Mouse (Mus musculus) kidney, embryonic 15.5 days (tissue): ENCODE results near the gene Ppfibp2. TPM values are rescaled to one million over a fixed set of nuclear protein-coding genes. Genes with fewer than 3 reads are reported as not detected.

Experiments
- ATAC-seq: fragments of 200-750 bp; cut with Nextera tagmentation; replicated peaks from 2 replicates; pipeline ENCODE4 v1.8.0; 2017; ENCODE audit warnings: moderate TSS enrichment; ENCODE audit not compliant: low FRiP score
- H3K27ac ChIP-seq: fragments of 300-500 bp; sonication (generic); 2 replicates; pipeline ENCODE4 v1.5.1; 2015; ENCODE audit warnings: mild to moderate bottlenecking, inconsistent platforms
- H3K27me3 ChIP-seq: fragments of 300-500 bp; sonication (generic); 2 replicates; pipeline ENCODE4 v1.6.1; 2015; ENCODE audit warnings: inconsistent platforms
- H3K36me3 ChIP-seq: fragments of 300-500 bp; sonication (generic); 2 replicates; pipeline ENCODE4 v1.6.1; 2015; ENCODE audit warnings: inconsistent platforms
- H3K4me1 ChIP-seq: fragments of 300-500 bp; sonication (generic); 2 replicates; pipeline ENCODE4 v1.6.1; 2015; ENCODE audit warnings: inconsistent platforms
- H3K4me2 ChIP-seq: fragments of 300-500 bp; sonication (generic); 2 replicates; pipeline ENCODE4 v1.6.1; 2015; ENCODE audit warnings: moderate library complexity, mild to moderate bottlenecking, inconsistent platforms
- H3K4me3 ChIP-seq: fragments of 300-500 bp; sonication (generic); replicated peaks from 2 replicates; pipeline ENCODE4 v1.5.1; 2015; ENCODE audit warnings: mild to moderate bottlenecking, inconsistent platforms
- H3K9ac ChIP-seq: fragments of 300-500 bp; sonication (generic); 2 replicates; pipeline ENCODE4 v1.6.1; 2015; ENCODE audit warnings: mild to moderate bottlenecking, inconsistent platforms
- H3K9me3 ChIP-seq: fragments of 300-500 bp; sonication (generic); replicated peaks from 2 replicates; pipeline ENCODE4 v1.6.1; 2016; ENCODE audit warnings: inconsistent platforms
- WGBS: fragments of 180-500 bp; shearing (Covaris S2); methylation state at CpG from one replicate; pipeline ENCODE4 v1.1.7; 2015; ENCODE audit warnings: mixed read lengths; 5-methylcytosine and 5-hydroxymethylcytosine counted together
- polyA plus RNA-seq: library from polyadenylated mRNA; unstranded; fragments of >200 nt; fragmentation: Nextera tagmentation; extraction: Ambion mirVana; gene quantifications from 2 replicates; pipeline ENCODE4 v1.2.1, GENCODE M21; 2015

The Ppfibp2 gene
- polyA plus RNA-seq, 1 experiment from 2014 or later: 5.6 TPM

- 29% methylated on average over 11 of the region's 11 CpGs for WGBS
- no peak overlapping the region for H3K9ac ChIP-seq
- H3K4me3 ChIP-seq: no peak overlapping the region
- H3K27me3 ChIP-seq: no peaks in the 10 kb centered on the region
- no peaks in the 10 kb centered on the region for H3K9me3 ChIP-seq
- no peak for ATAC-seq
- H3K4me1 ChIP-seq: no peaks in the 10 kb centered on the region
- H3K4me2 ChIP-seq: no peak overlapping the region
- no peaks in the 10 kb centered on the region for H3K36me3 ChIP-seq
- no peak overlapping the region for H3K27ac ChIP-seq
These were observed 23.3 kb downstream of the Ppfibp2 start for GRCm38 (mm10) chr7:107618028-107618992.

GRCm38 (mm10) chr7:107619225-107619624 is 24.2 kb downstream of the Ppfibp2 start:
- no peak overlapping the region for H3K4me2 ChIP-seq
- H3K9ac ChIP-seq: no peak overlapping the region
- H3K4me3 ChIP-seq: no peak overlapping the region
- 77% methylated on average over 4 of the region's 4 CpGs for WGBS
- no peaks in the 10 kb centered on the region for H3K9me3 ChIP-seq
- H3K27ac ChIP-seq: no peak overlapping the region
- ATAC-seq: no peak
- no peaks in the 10 kb centered on the region for H3K36me3 ChIP-seq
- no peaks in the 10 kb centered on the region for H3K27me3 ChIP-seq
- no peaks in the 10 kb centered on the region for H3K4me1 ChIP-seq

GRCm38 (mm10) chr7:107620137-107620536 is 25.1 kb downstream of the Ppfibp2 start:
- H3K27ac ChIP-seq: no peak overlapping the region
- no peaks in the 10 kb centered on the region for H3K36me3 ChIP-seq
- H3K9ac ChIP-seq: no peak overlapping the region
- H3K4me3 ChIP-seq: no peak overlapping the region
- no peak overlapping the region for H3K4me2 ChIP-seq
- H3K4me1 ChIP-seq: no peaks in the 10 kb centered on the region
- no peaks in the 10 kb centered on the region for H3K9me3 ChIP-seq
- ATAC-seq: no peak
- 80% methylated on average over 3 of the region's 3 CpGs for WGBS
- no peaks in the 10 kb centered on the region for H3K27me3 ChIP-seq

- 60% methylated on average over 3 of the region's 3 CpGs for WGBS
- Histone ChIP-seq H3K4me3 (no peak overlapping the region), H3K36me3 (no peaks in the 10 kb centered on the region), H3K27ac (no peak overlapping the region), H3K9ac (no peak overlapping the region), H3K4me1 (no peaks in the 10 kb centered on the region), H3K9me3 (no peaks in the 10 kb centered on the region), H3K4me2 (no peak overlapping the region), H3K27me3 (no peaks in the 10 kb centered on the region)
- ATAC-seq: no peak
These were observed 29.4 kb downstream of the Ppfibp2 start for GRCm38 (mm10) chr7:107624432-107624831.

GRCm38 (mm10) chr7:107625061-107625460 is 30.1 kb downstream of the Ppfibp2 start, which contains the start of gene 5330417H12Rik:
5330417H12Rik (minus strand) TSS chr7:107625161.
- H3K4me2 ChIP-seq: no peak within 1 kb of the TSS
- 81% methylated on average over 2 of the region's 2 CpGs for whole genome bisulfite sequencing
- no peak for ATAC-seq
- no peak within 1 kb of the TSS for H3K27ac ChIP-seq
- H3K27me3 ChIP-seq: no peaks in the 10 kb centered on the region
- H3K36me3 ChIP-seq: no peaks in the 10 kb centered on the region
- H3K4me3 ChIP-seq: no peak within 1 kb of the TSS
- H3K9ac ChIP-seq: no peak within 1 kb of the TSS
- no peaks in the 10 kb centered on the region for H3K4me1 ChIP-seq
- no peaks in the 10 kb centered on the region for H3K9me3 ChIP-seq

- no peak overlapping the region for H3K4me3 ChIP-seq
- H3K9ac ChIP-seq: no peak overlapping the region
- no peak overlapping the region for H3K4me2 ChIP-seq
- no peaks in the 10 kb centered on the region for H3K4me1 ChIP-seq
- 77% methylated on average over 6 of the region's 6 CpGs for WGBS
- no peak for ATAC-seq
- H3K27me3 ChIP-seq: no peaks in the 10 kb centered on the region
- no peaks in the 10 kb centered on the region for H3K36me3 ChIP-seq
- H3K9me3 ChIP-seq: no peaks in the 10 kb centered on the region
- no peak overlapping the region for H3K27ac ChIP-seq
These were observed 30.8 kb downstream of the Ppfibp2 start for GRCm38 (mm10) chr7:107625781-107626180.

- Histone ChIP-seq H3K4me1 (no peaks in the 10 kb centered on the region), H3K4me2 (no peak overlapping the region), H3K27me3 (no peaks in the 10 kb centered on the region), H3K27ac (no peak overlapping the region), H3K9me3 (no peaks in the 10 kb centered on the region), H3K36me3 (no peaks in the 10 kb centered on the region), H3K9ac (no peak overlapping the region), H3K4me3 (no peak overlapping the region)
- ATAC-seq: no peak
These were observed 33.4 kb downstream of the Ppfibp2 start for GRCm38 (mm10) chr7:107628383-107628782.

GRCm38 (mm10) chr7:107633201-107633600 is 38.2 kb downstream of the Ppfibp2 start:
- Histone ChIP-seq H3K27ac (no peak overlapping the region), H3K27me3 (no peaks in the 10 kb centered on the region), H3K4me2 (no peak overlapping the region), H3K4me1 (no peaks in the 10 kb centered on the region), H3K9ac (no peak overlapping the region), H3K36me3 (no peaks in the 10 kb centered on the region), H3K4me3 (no peak overlapping the region), H3K9me3 (no peaks in the 10 kb centered on the region)
- ATAC-seq: no peak
- 88% methylated on average over 4 of the region's 4 CpGs for WGBS

GRCm38 (mm10) chr7:107637398-107637797 is 42.4 kb downstream of the Ppfibp2 start:
- 68% methylated on average over 7 of the region's 7 CpGs for WGBS
- no peak for ATAC-seq
- no peak overlapping the region for H3K4me2 ChIP-seq
- no peak overlapping the region for H3K4me3 ChIP-seq
- no peaks in the 10 kb centered on the region for H3K27me3 ChIP-seq
- no peaks in the 10 kb centered on the region for H3K9me3 ChIP-seq
- H3K27ac ChIP-seq: no peak overlapping the region
- no peak overlapping the region for H3K9ac ChIP-seq
- H3K36me3 ChIP-seq: no peaks in the 10 kb centered on the region
- H3K4me1 ChIP-seq: no peaks in the 10 kb centered on the region

- Histone ChIP-seq H3K9me3 (no peaks in the 10 kb centered on the region), H3K9ac (no peak overlapping the region), H3K4me2 (no peak overlapping the region), H3K4me3 (no peak overlapping the region), H3K27ac (no peak overlapping the region), H3K36me3 (no peaks in the 10 kb centered on the region), H3K4me1 (no peaks in the 10 kb centered on the region), H3K27me3 (no peaks in the 10 kb centered on the region)
- no peak for ATAC-seq
- WGBS: 71% methylated on average over 5 of the region's 5 CpGs
These were observed 43.0 kb downstream of the Ppfibp2 start for GRCm38 (mm10) chr7:107638026-107638425.

GRCm38 (mm10) chr7:107642586-107643275 is 47.7 kb downstream of the Ppfibp2 start:
- 78% methylated on average over 7 of the region's 7 CpGs for WGBS

GRCm38 (mm10) chr7:107644987-107645386 is 50.0 kb downstream of the Ppfibp2 start:
- Histone ChIP-seq H3K4me1 (no peaks in the 10 kb centered on the region), H3K9me3 (no peaks in the 10 kb centered on the region), H3K36me3 (no peaks in the 10 kb centered on the region), H3K9ac (no peak overlapping the region), H3K27me3 (no peaks in the 10 kb centered on the region), H3K4me3 (no peak overlapping the region), H3K4me2 (no peak overlapping the region), H3K27ac (no peak overlapping the region)
- no peak for ATAC-seq
- 93% methylated on average over 2 of the region's 2 CpGs for WGBS

More at GRCm38 (mm10) chr7:107642586-107643275, 47.7 kb downstream of the Ppfibp2 start:
- no peak for ATAC-seq
- H3K9me3 ChIP-seq: no peaks in the 10 kb centered on the region
- H3K4me2 ChIP-seq: no peak overlapping the region
- no peaks in the 10 kb centered on the region for H3K4me1 ChIP-seq
- H3K27me3 ChIP-seq: no peaks in the 10 kb centered on the region
- no peaks in the 10 kb centered on the region for H3K36me3 ChIP-seq
- H3K27ac ChIP-seq: no peak overlapping the region
- no peak overlapping the region for H3K4me3 ChIP-seq
- H3K9ac ChIP-seq: no peak overlapping the region
